Mouse (Mus musculus): ENCODE data around the gene Esrrg.

Esrrg gene

DNA sequence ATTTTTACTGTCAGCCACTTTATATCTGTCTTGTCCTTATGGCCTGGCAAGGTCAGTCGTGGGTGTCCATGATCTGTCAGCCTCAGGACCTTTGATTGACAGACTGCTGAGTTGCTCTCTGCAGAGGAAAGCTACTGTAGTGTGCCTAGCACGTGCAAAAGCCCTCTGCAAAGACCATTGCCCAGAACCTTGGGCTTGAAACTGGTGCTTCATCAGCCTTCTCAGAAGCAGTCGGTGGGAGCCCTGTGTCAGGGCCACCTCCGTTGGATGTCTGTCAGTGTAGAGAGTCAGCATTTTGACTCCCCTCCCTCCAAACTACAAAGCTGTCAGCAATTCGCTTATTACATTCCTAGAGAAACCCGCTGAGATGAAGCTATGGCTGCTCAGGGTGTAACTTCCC lies 227.8 kb downstream of the Esrrg start:
- no peak for DNase-seq

DNA sequence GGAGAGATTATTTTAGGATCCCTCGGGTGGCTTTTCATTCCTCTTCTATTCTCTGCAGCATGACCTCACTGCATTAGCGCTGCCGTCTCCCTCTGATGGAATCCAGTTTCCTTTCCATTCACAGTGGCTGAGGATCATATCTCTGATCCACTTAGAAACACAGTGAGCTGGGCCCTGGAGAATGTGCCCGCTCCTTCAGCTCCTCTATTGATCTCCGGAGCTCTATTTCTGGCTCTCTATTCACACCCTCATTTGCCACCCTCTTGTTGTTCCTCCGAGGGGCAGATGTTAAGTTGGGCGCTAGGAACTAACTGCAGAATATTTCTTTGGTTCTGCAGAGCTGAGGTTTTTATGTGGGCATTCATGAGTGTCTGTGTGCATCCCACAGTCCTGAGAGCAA lies 228.3 kb downstream of the Esrrg start:
- no peak for DNase-seq

DNA sequence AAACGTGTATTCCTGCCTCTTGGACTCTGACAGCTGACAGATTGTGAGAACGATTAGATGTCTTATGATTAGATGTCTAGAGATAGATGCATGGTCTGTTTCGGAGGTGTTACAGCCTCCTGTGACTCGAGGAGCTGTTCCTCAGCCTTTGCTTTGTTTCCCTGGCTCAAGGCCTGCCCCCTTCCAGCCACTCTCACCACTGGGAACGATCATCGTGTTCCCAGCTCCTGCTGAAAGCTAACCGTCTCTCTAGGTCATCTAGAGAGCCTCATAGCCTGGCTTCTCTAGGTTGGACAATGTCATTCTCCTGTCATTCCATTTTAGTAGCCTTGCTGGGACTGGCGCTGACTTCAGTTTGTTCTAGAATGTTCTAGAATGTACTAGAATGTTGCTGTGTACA lies 233.0 kb downstream of the Esrrg start:
- no peak for DNase-seq

DNA sequence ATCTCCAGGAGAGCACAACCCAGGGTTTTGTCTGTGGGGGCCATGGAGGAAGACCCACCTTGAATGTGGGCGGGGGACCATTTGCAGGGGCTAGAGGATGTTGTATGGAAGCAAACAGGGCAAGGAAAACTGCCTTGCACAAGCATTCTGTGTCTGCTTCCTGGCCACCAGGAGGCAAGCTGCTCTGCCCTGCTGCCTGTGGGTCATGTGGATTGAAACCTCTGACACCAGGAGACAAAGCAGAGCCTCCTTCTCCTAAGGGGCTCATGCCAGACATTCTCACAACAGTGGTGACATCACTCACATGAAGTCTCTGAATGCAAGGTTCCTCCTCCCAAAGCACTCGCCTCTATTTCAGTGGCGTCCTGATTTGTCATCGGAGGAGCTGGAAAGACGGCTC lies 234.1 kb downstream of the Esrrg start:
- no peak for DNase-seq

DNA sequence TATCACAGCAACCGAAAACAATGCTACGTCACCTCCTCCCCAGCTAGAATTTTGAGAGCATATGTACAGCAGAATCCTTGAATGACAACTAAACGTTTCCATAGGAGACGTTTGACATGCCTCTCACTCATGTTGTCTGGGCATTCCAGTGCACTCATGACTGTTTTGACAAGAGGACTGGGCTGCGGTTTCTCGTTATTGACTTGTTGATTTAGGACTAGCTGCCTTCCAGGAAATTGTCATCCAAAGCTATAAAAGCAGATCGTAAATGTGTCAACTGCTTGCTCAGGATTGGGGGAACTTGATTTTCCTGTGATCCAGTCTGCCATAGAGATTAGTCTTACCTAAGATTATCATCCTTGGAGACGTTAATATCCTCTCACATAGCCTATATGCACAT lies 245.6 kb downstream of the Esrrg start:
- no peak for DNase-seq

DNA sequence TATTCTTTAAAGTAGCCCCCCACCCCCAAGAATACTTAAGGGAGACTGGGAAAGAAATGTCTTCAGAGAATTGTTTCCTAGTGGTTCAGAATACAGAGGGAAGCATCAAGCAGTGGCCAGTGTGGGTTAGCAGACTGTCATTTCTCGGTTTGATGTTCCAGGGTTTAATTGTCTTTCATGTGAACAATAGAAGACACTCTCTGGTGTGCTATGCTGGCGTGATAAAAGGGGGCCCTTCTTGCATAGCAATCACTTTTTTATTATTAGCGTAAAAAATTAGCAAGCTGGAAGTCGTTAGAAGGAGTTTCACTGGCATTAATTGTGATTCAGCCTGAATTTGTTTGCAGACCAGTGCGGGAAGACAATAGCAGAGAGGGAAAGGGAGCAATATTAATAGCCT lies 253.7 kb downstream of the Esrrg start:
- no peak for DNase-seq

DNA sequence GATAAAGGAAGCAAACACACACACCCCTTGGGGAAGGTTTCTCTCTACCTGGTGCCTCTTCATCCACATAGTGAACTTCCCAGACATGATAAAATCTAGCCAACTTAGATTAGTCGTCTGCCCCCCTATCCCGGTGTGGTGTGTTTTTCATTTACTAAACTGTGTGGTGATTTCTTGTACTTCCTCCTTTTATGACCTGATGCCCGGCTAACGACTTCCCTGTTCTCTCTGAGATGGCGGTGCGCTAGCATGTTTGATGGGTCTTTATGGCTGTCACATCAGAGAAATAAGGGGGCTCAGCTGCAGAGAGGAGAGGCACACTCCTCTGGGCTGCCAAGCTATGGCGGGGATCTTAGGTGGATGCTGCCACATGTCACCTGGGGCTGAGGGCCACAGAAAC lies 259.8 kb downstream of the Esrrg start:
- no peak for DNase-seq

DNA sequence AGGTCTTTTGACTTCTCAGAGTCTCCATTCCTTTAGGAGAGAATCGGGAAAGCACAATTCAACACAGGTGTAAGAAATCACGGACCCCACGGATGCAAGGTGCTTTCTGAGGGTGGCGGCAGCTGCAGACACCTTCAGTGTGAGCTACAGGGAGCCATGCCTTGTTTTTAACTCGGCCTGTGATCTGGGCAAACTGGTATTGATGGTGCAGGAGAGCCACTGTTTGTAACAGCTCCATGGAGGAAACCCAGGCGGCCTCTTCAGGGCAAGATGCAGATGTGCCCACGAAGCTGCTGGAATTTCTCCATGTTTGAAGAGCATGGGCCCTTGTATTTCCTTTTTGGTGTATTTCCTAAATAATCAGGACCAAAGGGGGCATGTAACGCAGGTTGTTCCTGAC lies 263.6 kb downstream of the Esrrg start:
- DNase-seq: no peak

DNA sequence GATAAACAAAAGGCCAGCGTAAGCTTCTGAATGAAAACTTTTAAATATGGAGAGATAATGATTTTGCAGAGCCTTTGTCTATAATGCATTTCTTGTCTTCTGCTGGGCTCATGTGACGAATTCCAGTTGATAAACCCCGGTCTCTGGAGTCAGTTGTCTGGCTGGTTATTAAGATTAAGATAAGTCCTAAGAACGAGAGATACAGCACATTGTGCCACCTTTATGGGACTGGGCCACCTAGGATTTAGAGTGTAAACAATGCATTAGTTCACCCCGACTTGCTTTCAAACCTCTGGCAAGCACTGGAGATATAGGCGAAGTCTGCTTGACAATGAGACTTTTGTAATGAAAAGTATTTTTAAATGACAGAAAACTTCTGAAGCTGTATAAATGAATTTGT lies 264.2 kb downstream of the Esrrg start:
- DNase-seq: no peak

DNA sequence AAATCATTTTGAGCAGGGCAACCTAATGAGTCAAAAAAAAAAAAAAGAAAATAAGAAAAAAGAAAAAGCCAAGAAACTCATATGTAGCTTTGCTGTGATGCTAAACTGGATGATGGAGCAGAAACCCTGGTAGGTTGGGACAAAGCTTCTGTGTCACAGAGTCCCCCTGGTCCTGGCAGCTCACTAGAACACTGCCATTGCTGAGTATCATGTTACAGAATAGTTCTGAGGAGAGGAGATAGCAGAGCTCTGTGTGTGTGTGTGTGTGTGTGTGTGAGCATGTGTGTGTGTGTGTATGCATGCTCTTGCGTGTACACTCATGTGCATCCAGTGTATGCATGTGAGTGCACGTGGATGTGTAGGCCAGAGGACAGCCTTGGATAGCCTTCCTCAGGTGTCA lies 265.2 kb downstream of the Esrrg start:
- no peak for DNase-seq

DNA sequence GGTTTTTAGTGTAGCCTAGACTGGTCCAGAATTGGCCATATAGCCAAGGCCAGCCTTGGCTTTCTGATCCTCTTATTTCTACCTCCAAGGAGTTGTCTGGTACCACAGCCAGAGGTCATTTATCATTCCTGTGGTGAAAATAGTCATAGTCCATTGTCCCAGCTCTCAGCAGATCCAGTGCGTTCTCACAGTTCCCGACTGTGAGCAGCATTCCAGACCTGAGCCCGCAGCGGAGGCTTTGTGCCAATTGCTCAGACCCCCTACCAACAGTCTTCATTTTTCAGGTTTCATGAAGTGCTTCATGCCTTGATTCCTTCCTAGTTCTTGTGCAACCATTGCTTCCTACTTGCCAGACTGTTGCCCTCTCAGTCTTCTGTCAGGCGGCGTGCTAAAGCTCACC lies 278.7 kb downstream of the Esrrg start:
- DNase-seq: no peak

DNA sequence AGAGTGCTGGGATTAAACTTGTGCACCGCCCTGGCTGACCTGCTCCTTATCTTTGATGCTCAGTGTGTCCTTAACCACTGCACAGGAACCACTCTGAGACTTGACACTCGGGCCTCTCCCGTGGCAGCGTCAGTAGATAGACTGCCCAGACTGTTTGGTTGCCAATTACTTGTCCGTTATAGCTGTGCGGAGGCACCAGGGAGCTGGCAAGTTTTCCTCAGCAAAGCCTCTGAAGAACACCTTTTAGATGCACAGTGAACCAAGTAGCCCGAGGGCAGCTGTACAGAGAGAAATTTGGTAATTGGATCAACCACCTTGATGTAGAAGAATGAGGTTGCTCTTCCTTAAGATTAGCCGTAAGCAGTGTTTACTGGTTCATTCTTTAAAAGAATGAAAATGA lies 279.6 kb downstream of the Esrrg start:
- DNase-seq: no peak

DNA sequence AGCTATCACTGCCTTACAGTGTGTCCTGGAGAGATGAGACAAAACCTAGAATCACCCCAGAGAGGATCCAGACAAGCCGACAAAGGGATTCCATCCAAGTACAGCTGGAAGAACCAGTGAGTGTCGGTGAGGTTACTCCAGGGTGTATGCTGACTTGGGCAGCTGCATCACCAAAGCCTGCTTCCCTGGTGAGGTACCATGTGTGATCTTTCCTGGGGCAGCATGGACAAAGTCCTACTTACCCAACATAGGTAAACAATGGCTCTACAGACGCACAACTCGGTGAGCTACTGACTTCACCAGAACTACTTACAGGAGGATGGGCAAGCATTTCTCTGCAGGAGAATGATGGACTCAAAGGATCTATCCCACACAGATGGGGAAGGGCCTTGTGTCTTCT lies 280.5 kb downstream of the Esrrg start:
- no peak for DNase-seq

DNA sequence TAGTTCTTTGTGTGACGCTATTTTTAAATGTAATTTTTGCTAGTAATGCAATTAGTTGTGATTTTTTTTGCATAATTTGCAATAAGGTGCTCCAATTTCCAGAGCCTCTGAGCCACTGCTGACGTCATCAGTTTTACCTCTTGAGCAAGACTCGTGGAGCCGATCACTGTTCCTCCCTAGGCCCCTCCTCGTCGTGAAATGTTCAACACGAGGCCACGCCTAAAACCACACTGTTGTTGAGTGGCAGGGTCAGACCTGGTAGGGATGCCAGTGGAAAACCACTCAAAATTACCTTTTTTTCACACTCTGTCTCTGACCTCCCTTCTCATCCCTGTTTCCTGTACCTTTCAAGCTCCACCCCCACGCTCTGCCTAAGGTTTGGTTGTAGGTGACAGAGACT lies 282.7 kb downstream of the Esrrg start:
- DNase-seq: no peak

DNA sequence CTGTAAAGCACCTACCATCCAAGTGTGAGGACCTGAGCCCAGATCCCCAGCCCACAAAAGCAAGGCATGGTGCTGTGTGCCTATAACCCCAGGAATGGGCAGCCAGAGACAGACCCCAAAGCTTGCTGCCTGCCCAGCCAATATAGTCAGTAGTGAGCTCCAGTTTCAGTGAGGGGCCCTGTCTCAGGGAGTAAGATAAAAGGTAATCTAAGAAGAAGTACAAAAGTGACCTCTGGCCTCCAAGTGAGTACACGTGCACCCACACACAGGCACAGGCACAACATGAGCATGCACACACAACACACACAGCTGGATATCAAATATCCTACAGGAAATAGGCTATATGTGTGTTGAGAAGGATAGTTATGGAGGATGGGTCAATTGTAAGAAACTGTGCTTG lies 286.9 kb downstream of the Esrrg start:
- no peak for DNase-seq

DNA sequence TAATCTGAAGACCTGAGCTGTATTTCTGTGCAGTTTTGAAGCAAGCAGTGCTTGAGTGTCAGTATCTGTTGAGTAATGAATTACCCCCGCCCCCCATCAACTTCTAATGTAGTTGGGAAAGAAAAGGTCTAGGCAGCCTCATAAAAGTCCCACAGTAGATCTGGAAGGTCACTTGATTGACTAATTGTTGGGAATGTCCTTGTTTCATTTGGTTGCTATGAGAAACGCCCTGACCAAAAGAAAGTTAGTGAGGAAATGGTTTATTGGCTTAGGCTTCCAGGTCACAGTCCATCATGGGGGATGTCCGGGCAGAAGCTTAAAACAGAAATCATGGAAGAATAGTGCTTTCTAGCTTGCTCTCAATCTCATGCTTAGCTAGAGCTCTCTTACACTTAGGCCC lies 287.7 kb downstream of the Esrrg start:
- DNase-seq: no peak

DNA sequence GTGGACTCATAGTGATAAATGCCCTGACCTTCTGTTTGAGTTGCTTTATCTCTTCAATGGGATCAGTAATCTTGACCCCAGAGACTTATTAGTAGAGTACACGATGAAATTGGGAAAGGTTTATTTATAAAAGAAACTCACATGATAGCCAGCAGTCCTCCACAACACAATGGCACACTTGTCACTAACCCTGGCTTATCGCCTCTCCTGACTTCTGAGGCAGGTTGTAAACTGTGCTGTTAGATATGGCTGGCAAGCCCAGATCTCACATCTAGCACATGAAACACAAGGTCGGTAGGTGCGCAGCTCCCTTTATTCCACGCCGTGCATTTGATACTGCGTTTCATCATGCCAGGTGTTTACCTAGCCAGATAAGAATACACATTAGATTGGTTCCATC lies 288.3 kb downstream of the Esrrg start:
- DNase-seq: no peak

DNA sequence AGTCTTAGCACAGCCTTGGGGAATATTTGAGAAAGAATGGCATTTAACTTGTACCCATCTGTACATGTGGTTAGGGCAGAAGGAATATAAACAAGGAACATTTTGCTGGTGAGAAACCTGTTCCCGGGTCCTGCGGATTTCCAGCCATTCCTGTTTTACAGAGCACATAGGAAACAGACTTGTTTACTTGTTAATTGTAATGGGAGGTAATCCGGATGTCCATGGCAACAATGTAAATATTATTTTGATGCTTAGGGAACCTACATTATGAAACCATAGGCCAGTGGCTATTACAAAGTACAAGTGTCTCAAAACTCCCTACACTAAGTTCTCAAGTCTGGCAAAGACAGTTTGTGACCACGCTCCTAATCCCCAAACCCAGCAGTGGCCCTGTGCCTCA lies 290.9 kb downstream of the Esrrg start:
- no peak for DNase-seq

DNA sequence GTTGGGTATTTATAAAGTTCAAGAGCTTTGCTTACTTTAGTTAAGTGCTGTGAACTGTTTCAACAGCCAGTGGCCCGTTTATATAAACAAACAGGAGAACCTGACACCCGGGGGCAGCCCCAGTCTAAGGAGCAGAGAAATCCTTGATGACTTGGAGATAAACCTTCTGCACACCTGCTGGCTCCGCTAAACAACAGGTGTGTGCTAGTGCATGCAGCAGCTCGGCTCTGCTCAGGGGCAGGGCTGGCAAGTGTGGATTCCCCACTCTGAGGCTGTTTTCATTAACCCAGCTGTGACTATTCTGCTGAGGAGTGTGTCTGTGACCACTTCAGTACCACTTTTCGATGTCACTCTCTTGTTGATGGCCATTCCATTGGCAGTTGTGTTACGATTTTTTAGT lies 292.2 kb downstream of the Esrrg start:
- no peak for DNase-seq

DNA sequence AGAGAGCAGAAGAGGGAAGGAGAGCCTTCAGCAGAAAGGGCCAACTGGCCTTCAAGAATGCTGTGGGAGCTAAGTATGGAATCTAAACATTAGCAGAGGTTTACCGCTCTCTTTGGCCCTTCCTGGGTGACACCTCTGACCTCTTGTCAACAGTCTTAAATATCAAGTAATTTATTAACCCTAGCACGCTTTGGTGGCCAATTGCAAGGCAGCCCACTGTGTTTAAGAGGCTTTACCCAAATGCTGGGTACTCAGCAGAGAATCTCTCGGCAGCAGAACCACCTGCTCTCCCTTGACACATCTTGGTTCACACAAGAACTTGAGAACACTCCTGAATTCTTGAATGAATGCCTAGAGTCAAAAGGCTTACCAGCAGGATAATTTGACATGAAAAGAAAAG lies 293.6 kb downstream of the Esrrg start:
- no peak for DNase-seq

DNA sequence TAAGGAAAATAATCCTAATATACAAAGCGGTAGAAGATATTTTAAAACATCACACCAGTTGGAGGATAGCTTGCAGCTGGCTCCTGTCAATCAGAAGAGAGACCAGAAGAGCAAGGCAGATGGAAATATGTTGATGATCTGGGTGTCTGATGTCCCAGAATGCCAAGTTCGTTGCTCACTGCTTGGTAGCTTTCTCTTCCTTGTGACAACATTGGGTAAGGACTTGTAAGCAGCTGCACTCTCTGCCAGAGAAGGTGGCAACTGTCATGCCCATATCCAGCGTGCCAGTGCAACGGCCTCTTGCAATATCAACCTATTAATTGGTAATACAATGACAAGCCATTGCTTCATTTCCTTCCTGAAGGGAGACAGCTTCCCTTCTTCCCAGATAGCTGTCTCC lies 296.1 kb downstream of the Esrrg start:
- DNase-seq: no peak

DNA sequence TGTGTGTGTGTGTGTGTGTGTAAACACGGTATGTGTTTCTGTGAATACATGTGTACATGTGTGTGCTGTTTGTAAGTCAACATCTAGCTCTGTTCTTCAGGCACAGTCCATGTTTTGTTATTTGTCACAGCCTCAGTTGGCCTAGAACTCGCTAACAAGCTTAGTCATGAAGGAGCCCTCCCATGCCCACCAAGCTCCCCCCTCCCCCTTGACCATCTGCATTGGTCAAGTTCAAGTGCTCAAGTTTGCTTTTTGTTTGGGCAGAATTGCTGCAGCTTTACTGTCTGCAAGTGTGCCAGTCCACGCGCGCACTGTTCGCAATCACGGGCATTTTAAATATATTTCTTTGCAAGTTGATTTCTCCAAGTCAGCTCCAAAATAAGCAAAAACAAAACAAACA lies 298.8 kb downstream of the Esrrg start:
- no peak for DNase-seq

DNA sequence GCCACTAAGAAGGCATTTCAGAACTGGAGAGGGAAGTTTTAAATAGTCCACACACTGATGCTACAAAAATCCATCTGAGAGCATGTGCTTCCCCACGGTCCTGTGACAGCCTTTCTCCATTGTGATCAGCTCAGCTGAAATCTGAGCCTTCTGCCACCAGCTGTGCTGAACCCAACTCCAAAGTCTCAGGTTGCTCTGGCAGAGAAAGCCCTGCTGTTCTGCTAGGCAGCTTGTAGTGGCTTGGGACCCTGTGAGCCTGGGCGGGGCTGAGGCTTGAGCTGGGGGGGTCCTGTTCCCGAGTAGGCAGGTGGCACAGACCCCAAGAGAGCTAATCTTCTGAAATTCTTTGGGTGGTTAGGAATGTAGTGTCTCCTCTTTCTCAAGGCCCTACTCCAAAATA lies 299.3 kb downstream of the Esrrg start:
- no peak for DNase-seq

DNA sequence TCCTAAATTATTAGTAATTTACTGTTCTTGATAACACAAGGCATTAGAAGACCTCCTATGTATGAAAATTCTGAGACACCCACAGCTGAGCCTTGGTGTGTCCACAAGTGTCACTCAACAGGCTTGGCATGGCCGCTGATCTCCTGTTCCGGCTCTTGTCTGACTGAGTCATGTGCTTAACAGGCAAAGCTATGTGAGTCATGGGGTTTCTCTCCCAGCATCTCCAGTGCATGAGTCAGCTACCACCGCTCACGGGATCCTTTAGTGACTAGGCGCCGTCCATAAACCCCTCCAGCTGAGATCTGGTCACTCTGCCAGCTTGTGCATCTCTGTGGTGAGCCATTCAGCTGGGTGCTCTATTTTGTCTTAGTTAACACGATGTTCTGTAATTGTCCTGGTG lies 302.1 kb downstream of the Esrrg start:
- no peak for DNase-seq

DNA sequence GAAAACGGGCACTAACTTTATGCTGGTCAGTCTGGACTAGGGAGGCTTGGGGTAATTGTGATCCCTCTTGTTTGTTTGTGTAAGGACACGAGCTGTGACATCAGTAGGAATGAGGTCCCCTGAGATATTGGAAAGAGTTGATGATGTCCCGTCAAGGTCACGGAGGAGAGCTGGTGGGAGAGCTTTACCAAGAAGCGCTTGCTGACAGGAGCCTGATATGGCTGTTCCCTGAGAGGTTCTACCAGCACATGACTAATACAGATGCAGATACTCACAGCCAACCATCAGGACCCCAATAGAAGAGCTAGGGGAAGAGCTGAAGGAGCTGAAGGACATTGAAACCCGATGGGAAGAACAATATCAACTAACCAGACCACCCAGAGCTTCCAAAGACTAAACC lies 302.6 kb downstream of the Esrrg start:
- DNase-seq: no peak

DNA sequence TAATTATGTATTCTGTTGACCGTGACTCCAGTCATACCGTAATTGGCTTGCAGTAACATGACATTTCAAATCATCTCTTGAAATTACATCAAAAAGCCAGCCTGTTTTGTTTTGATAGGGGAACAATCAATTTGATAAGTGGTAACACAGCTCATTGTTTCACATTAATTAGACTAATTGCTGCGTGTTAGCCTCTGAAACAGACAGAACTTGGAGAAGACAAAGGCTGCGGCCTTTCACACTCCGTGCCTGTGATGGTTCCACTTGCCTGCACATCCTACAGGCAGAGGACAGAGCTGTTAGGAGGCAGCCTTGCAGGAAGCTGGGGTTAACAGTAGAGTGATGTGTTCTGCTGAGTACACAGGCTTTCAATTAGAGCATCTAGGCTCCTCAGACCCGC lies 309.7 kb downstream of the Esrrg start:
- no peak for DNase-seq

DNA sequence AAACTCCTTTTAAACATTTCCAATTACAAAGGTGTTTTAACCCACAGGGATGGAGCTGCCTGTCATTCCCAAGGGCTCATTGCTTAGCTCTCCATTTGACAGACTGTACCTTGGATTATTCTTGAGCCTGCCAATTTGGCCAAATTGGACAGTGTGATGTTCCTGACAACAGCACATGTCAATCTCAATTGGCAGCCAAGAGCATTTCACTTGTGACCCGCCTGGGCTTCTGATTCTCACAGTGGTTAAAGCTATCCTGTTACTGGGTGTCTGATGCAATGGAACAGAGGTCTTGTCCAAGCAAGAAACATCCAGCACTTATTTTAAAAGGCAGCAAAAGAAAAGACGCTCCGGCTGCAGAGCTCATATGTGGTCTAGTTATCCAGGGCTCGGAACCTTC lies 310.3 kb downstream of the Esrrg start:
- DNase-seq: no peak
